Mouse (Mus musculus) stomach, embryonic 14.5 days (tissue): ENCODE results near the gene Slc19a2. TPM values are rescaled to one million over a fixed set of nuclear protein-coding genes. Genes with fewer than 3 reads are reported as not detected.

Experiments used
- ATAC-seq: fragments of 200-750 bp; cut with Nextera tagmentation; 2 replicates; pipeline ENCODE4 v1.8.0; 2017; ENCODE audit warnings: low read depth, moderate TSS enrichment; ENCODE audit not compliant: insufficient number of reproducible peaks, insufficient read depth, low FRiP score
- H3K27ac ChIP-seq: fragments of 300-500 bp; sonication (generic); 2 replicates; pipeline ENCODE4 v1.5.1; 2014; ENCODE audit warnings: mild to moderate bottlenecking, low read length, moderate library complexity, mixed read lengths
- H3K27me3 ChIP-seq: fragments of 300-500 bp; sonication (generic); 2 replicates; pipeline ENCODE4 v1.6.1; 2014; ENCODE audit warnings: low read length, control low read depth, mixed read lengths; ENCODE audit not compliant: control insufficient read depth, insufficient read depth
- H3K36me3 ChIP-seq: fragments of 300-500 bp; sonication (generic); 2 replicates; pipeline ENCODE4 v1.6.1; 2014; ENCODE audit warnings: mild to moderate bottlenecking, control low read depth, low read length, moderate library complexity, mixed read lengths; ENCODE audit not compliant: control insufficient read depth, insufficient read depth
- H3K4me1 ChIP-seq: fragments of 300-500 bp; sonication (generic); 2 replicates; pipeline ENCODE4 v1.6.1; 2014; ENCODE audit warnings: low read length, control low read depth, mixed read lengths; ENCODE audit not compliant: control insufficient read depth, insufficient read depth
- H3K4me2 ChIP-seq: fragments of 300-500 bp; sonication (generic); replicated peaks from 2 replicates; pipeline ENCODE4 v1.6.1; 2014; ENCODE audit warnings: low read depth, low read length, control low read depth
- H3K4me3 ChIP-seq: fragments of 300-500 bp; sonication (generic); 2 replicates; pipeline ENCODE4 v1.5.1; 2014; ENCODE audit warnings: low read depth, low read length, control low read depth
- H3K9ac ChIP-seq: fragments of 300-500 bp; sonication (generic); replicated peaks from 2 replicates; pipeline ENCODE4 v1.6.1; 2014; ENCODE audit warnings: low read depth, mild to moderate bottlenecking, control low read depth, low read length, moderate library complexity, mixed read lengths
- H3K9me3 ChIP-seq: fragments of 300-500 bp; sonication (generic); 2 replicates; pipeline ENCODE4 v1.6.1; 2016; ENCODE audit warnings: low read depth, low read length, control low read depth; ENCODE audit not compliant: control insufficient read depth
- WGBS: fragments of 180-500 bp; shearing (Covaris S2); extraction: QIAGEN DNeasy Blood & Tissue Kit; methylation state at CpG from one replicate; pipeline ENCODE4 v1.1.7; 2014; 5-methylcytosine and 5-hydroxymethylcytosine counted together
- polyA plus RNA-seq: library from polyadenylated mRNA; unstranded; fragments of >200 nt; fragmentation: Nextera tagmentation; extraction: Ambion mirVana; gene quantifications from 2 replicates; pipeline ENCODE4 v1.2.1, GENCODE M21; 2014

Slc19a2 gene
- polyA plus RNA-seq, 1 experiment from 2014 or later = 13.8 TPM

DNA sequence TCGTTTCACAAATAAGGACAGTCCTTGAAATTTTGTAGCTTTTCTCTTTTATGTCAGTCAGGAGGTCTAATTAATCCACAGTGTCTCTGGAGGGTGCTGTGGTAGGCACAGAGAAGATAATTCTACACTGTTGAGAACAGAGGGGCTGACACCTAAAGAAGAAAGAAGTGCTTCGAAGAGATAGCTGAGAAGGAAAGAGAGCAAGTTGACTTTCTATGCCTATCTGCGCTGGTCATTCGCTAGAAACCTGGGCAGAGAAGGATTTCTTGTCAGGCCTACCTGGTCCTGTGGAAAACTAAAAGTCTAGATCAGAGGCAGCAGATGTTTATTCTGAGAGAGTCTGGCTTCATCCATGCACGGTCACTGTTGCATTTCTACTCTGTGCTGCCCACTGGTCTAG lies 65.2 kb downstream of the Slc19a2 start:
- Histone ChIP-seq H3K36me3 (peaks cover 3% of the 10 kb centered on the region; the same call in 1 of the 2 replicates), H3K4me3 (no peak overlapping the region)

More for the DNA sequence above, 65.2 kb downstream of the Slc19a2 start:
- H3K27ac ChIP-seq = no peak overlapping the region
- ATAC-seq = no peak
- H3K9ac ChIP-seq = no peak overlapping the region
- H3K9me3 ChIP-seq = no peaks in the 10 kb centered on the region
- no peaks in the 10 kb centered on the region for H3K27me3 ChIP-seq
- H3K4me1 ChIP-seq = no peaks in the 10 kb centered on the region
- no peak overlapping the region for H3K4me2 ChIP-seq
- WGBS = 94% methylated on average over 5 of the region's 5 CpGs

Other genes starting within 250 kb of the Slc19a2 start
- not detected in 2 replicates for gene Sele, start 200.8 kb upstream of the Slc19a2 start, polyA plus RNA-seq
- 0.41 and 0.63 TPM in 2 replicates for gene Sell, start 187.1 kb upstream of the Slc19a2 start, polyA plus RNA-seq
- not detected in 2 replicates for gene Selp, start 133.8 kb upstream of the Slc19a2 start, polyA plus RNA-seq
- gene F5, start 97.2 kb upstream of the Slc19a2 start, polyA plus RNA-seq = 0.54 and 0.70 TPM in 2 replicates
- 11.8 and 12.2 TPM in 2 replicates for gene Ccdc181, start 26.5 kb downstream of the Slc19a2 start, polyA plus RNA-seq
- gene Nme7, start 55.1 kb downstream of the Slc19a2 start, polyA plus RNA-seq = 34.7 and 36.9 TPM in 2 replicates
- 25.6 and 26.7 TPM in 2 replicates for gene Blzf1, start 58.4 kb downstream of the Slc19a2 start, polyA plus RNA-seq
- gene Atp1b1, start 209.3 kb downstream of the Slc19a2 start, polyA plus RNA-seq = 76.9 and 93.2 TPM in 2 replicates